Mouse (Mus musculus) bone marrow, adult 2 months (tissue): ENCODE measurements around the gene Nap1l5.

Experiments
- CTCF ChIP-seq: fragments of 200-500 bp; IDR thresholded peaks from 2 replicates; pipeline ENCODE4 v1.5.1; 2011; ENCODE audit warnings: low read length, control low read depth; ENCODE audit not compliant: control insufficient read depth, insufficient read depth
- POLR2A ChIP-seq: fragments of 200-500 bp; IDR thresholded peaks from 2 replicates; pipeline ENCODE4 v1.6.1; 2011; ENCODE audit warnings: low read depth, mild to moderate bottlenecking, control low read depth, low read length, borderline replicate concordance; ENCODE audit not compliant: control insufficient read depth

- no peak for TF ChIP-seq CTCF
- no peak for TF ChIP-seq POLR2A
These were observed 25.8 kb upstream of the Nap1l5 start for GRCm38 (mm10) chr6:58932515-58933188.
